Mouse (Mus musculus) embryonic facial prominence, embryonic 11.5 days (tissue): ENCODE results near the gene Ctsf. TPM values are rescaled to one million over a fixed set of nuclear protein-coding genes. Genes with fewer than 3 reads are reported as not detected.

ENCODE experiments used
- ATAC-seq: fragments of 200-750 bp; cut with Nextera tagmentation; replicated peaks from 2 replicates; pipeline ENCODE4 v1.8.0; 2017; ENCODE audit warnings: low read depth; ENCODE audit not compliant: insufficient number of reproducible peaks, low FRiP score, low TSS enrichment
- DNase-seq: peaks from one replicate; pipeline ENCODE4 v3.0.0-alpha.2; 2015; ENCODE audit warnings: low spot score
- H3K27ac ChIP-seq: fragments of 300-500 bp; sonication (generic); replicated peaks from 2 replicates; pipeline ENCODE4 v1.5.1; 2014; ENCODE audit warnings: mild to moderate bottlenecking, low read depth, low read length, control low read depth
- H3K27me3 ChIP-seq: fragments of 300-500 bp; sonication (generic); 2 replicates; pipeline ENCODE4 v1.6.1; 2014; ENCODE audit warnings: mild to moderate bottlenecking, low read length, moderate library complexity, mixed read lengths; ENCODE audit not compliant: control insufficient read depth, insufficient read depth
- H3K36me3 ChIP-seq: fragments of 300-500 bp; sonication (generic); replicated peaks from 2 replicates; pipeline ENCODE4 v1.6.1; 2014; ENCODE audit warnings: low read depth, mild to moderate bottlenecking, low read length, moderate library complexity, mixed read lengths; ENCODE audit not compliant: control insufficient read depth, insufficient read depth
- H3K4me1 ChIP-seq: fragments of 300-500 bp; sonication (generic); 2 replicates; pipeline ENCODE4 v1.6.1; 2014; ENCODE audit warnings: low read length, mixed read lengths; ENCODE audit not compliant: control insufficient read depth, insufficient read depth
- H3K4me2 ChIP-seq: fragments of 300-500 bp; sonication (generic); 2 replicates; pipeline ENCODE4 v1.6.1; 2014; ENCODE audit warnings: low read depth, mild to moderate bottlenecking, control low read depth, low read length, moderate library complexity
- H3K4me3 ChIP-seq: fragments of 300-500 bp; sonication (generic); 2 replicates; pipeline ENCODE4 v1.5.1; 2014; ENCODE audit warnings: low read depth, low read length, control low read depth
- H3K9ac ChIP-seq: fragments of 300-500 bp; sonication (generic); replicated peaks from 2 replicates; pipeline ENCODE4 v1.6.1; 2014; ENCODE audit warnings: mild to moderate bottlenecking, control low read depth, low read length
- H3K9me3 ChIP-seq: fragments of 300-500 bp; sonication (generic); replicated peaks from 2 replicates; pipeline ENCODE4 v1.6.1; 2016; ENCODE audit warnings: mild to moderate bottlenecking, low read length, inconsistent platforms, mixed read lengths; ENCODE audit not compliant: control insufficient read depth
- WGBS: fragments of 180-500 bp; shearing (Covaris S2); extraction: QIAGEN DNeasy Blood & Tissue Kit; methylation state at CpG from one replicate; pipeline ENCODE4 v1.1.7; 2014; 5-methylcytosine and 5-hydroxymethylcytosine counted together
- polyA plus RNA-seq: library from polyadenylated mRNA; unstranded; fragments of >200 nt; fragmentation: Nextera tagmentation; extraction: Ambion mirVana; gene quantifications from 2 replicates; pipeline ENCODE4 v1.2.1, GENCODE M21; 2014

The Ctsf gene
- polyA plus RNA-seq, 1 experiment from 2014 or later: 20.9 TPM

- peak within 1 kb of the TSS; percentile 81 for H3K9ac ChIP-seq
- H3K36me3 ChIP-seq: no peaks in the 10 kb centered on the region
- H3K4me2 ChIP-seq: peak within 1 kb of the TSS; percentile 96
- peak; percentile 93 for ATAC-seq
- DNase-seq: peak; percentile 96
- peak within 1 kb of the TSS; percentile 91 for H3K4me3 ChIP-seq
- no peaks in the 10 kb centered on the region for H3K27me3 ChIP-seq
- H3K27ac ChIP-seq: peak within 1 kb of the TSS; percentile 52
- no peaks in the 10 kb centered on the region for H3K9me3 ChIP-seq
- 2% methylated on average over 52 of the region's 52 CpGs for WGBS
- no peaks in the 10 kb centered on the region; the same call in 1 of the 2 replicates for H3K4me1 ChIP-seq
Measured at GRCm38 (mm10) chr19:4878405-4879323, 23.7 kb downstream of the Ctsf start, which contains the start of gene Zdhhc24. Zdhhc24 (plus strand) TSS chr19:4878668.

- Histone ChIP-seq H3K27ac (no peak overlapping the region), H3K4me2 (peak overlapping the region; percentile 96), H3K4me3 (peak overlapping the region; percentile 91), H3K4me1 (no peaks in the 10 kb centered on the region; the same call in 1 of the 2 replicates), H3K36me3 (no peaks in the 10 kb centered on the region), H3K27me3 (no peaks in the 10 kb centered on the region), H3K9me3 (no peaks in the 10 kb centered on the region), H3K9ac (no peak overlapping the region; the same call in 1 of the 2 replicates)
- no peak for ATAC-seq
- no peak for DNase-seq
- WGBS: 49% methylated on average over 10 of the region's 10 CpGs
Measured at GRCm38 (mm10) chr19:4879324-4879703, 24.4 kb downstream of the Ctsf start.

GRCm38 (mm10) chr19:4883961-4884360 is 29.0 kb downstream of the Ctsf start:
- H3K4me2 ChIP-seq: no peak overlapping the region
- H3K36me3 ChIP-seq: no peaks in the 10 kb centered on the region
- H3K4me3 ChIP-seq: no peak overlapping the region
- no peak overlapping the region for H3K27ac ChIP-seq
- ATAC-seq (no peak), DNase-seq (no peak)
- H3K4me1 ChIP-seq: no peaks in the 10 kb centered on the region
- no peaks in the 10 kb centered on the region for H3K9me3 ChIP-seq
- H3K27me3 ChIP-seq: no peaks in the 10 kb centered on the region
- 75% methylated on average over 4 of the region's 4 CpGs for WGBS
- H3K9ac ChIP-seq: no peak overlapping the region

GRCm38 (mm10) chr19:4889791-4890190 is 34.9 kb downstream of the Ctsf start:
- no peak for ATAC-seq
- WGBS: 86% methylated on average over 10 of the region's 10 CpGs
- no peaks in the 10 kb centered on the region for H3K36me3 ChIP-seq
- H3K27me3 ChIP-seq: no peaks in the 10 kb centered on the region
- no peak overlapping the region for H3K9ac ChIP-seq
- H3K4me2 ChIP-seq: no peak overlapping the region
- no peaks in the 10 kb centered on the region for H3K9me3 ChIP-seq
- DNase-seq: no peak
- H3K4me3 ChIP-seq: no peak overlapping the region
- H3K27ac ChIP-seq: no peak overlapping the region
- no peaks in the 10 kb centered on the region for H3K4me1 ChIP-seq

- Histone ChIP-seq H3K27ac (no peak overlapping the region), H3K4me3 (no peak overlapping the region), H3K9me3 (no peaks in the 10 kb centered on the region), H3K27me3 (no peaks in the 10 kb centered on the region), H3K36me3 (no peaks in the 10 kb centered on the region), H3K4me1 (no peaks in the 10 kb centered on the region), H3K9ac (no peak overlapping the region), H3K4me2 (no peak overlapping the region)
- WGBS: 80% methylated on average over 3 of the region's 3 CpGs
- no peak for DNase-seq
- no peak for ATAC-seq
Measured at GRCm38 (mm10) chr19:4891798-4892197, 36.9 kb downstream of the Ctsf start.

- Histone ChIP-seq H3K9ac (no peak overlapping the region), H3K36me3 (no peaks in the 10 kb centered on the region)
- 49% methylated on average over 21 of the region's 21 CpGs for WGBS
Measured at GRCm38 (mm10) chr19:4896780-4897520, 42.0 kb downstream of the Ctsf start.

GRCm38 (mm10) chr19:4898972-4899371 is 44.0 kb downstream of the Ctsf start:
- Histone ChIP-seq H3K36me3 (no peaks in the 10 kb centered on the region), H3K9me3 (no peaks in the 10 kb centered on the region), H3K4me2 (no peak overlapping the region), H3K4me3 (no peak overlapping the region), H3K4me1 (no peaks in the 10 kb centered on the region), H3K9ac (no peak overlapping the region), H3K27ac (no peak overlapping the region), H3K27me3 (no peaks in the 10 kb centered on the region)
- DNase-seq (no peak), ATAC-seq (no peak)
- 67% methylated on average over 9 of the region's 9 CpGs for WGBS

More at GRCm38 (mm10) chr19:4896780-4897520, 42.0 kb downstream of the Ctsf start:
- ATAC-seq: no peak
- H3K4me1 ChIP-seq: no peaks in the 10 kb centered on the region
- no peak overlapping the region for H3K4me2 ChIP-seq
- no peak for DNase-seq
- H3K9me3 ChIP-seq: no peaks in the 10 kb centered on the region
- no peak overlapping the region for H3K27ac ChIP-seq
- no peaks in the 10 kb centered on the region for H3K27me3 ChIP-seq
- no peak overlapping the region for H3K4me3 ChIP-seq

GRCm38 (mm10) chr19:4899888-4900287 is 45.0 kb downstream of the Ctsf start:
- no peak for ATAC-seq
- H3K27me3 ChIP-seq: no peaks in the 10 kb centered on the region
- DNase-seq: no peak
- H3K4me3 ChIP-seq: no peak overlapping the region
- H3K36me3 ChIP-seq: no peaks in the 10 kb centered on the region
- no peak overlapping the region for H3K27ac ChIP-seq
- WGBS: 92% methylated on average over 3 of the region's 3 CpGs
- no peaks in the 10 kb centered on the region for H3K4me1 ChIP-seq
- H3K9ac ChIP-seq: no peak overlapping the region
- H3K4me2 ChIP-seq: no peak overlapping the region
- H3K9me3 ChIP-seq: no peaks in the 10 kb centered on the region
